Mouse (Mus musculus) liver, adult 2 months (tissue): ENCODE data around the gene Ralgapa2. TPM values are rescaled to one million over a fixed set of nuclear protein-coding genes. Genes with fewer than 3 reads are reported as not detected.

Experiments used
- DNase-seq: peaks from one replicate; pipeline ENCODE4 v3.0.0-alpha.2; 2011; ENCODE audit warnings: low read depth, low spot score; ENCODE audit errors: extremely low read depth
- H3K27ac ChIP-seq: fragments of 200-500 bp; replicated peaks from 2 replicates; pipeline ENCODE4 v1.5.1; 2012; ENCODE audit warnings: low read depth, mild to moderate bottlenecking, control low read depth, inconsistent platforms, low read length; ENCODE audit not compliant: insufficient read depth
- H3K27me3 ChIP-seq: fragments of 200-500 bp; 2 replicates; pipeline ENCODE4 v1.6.1; 2012; ENCODE audit warnings: mild to moderate bottlenecking, moderate library complexity, low read length, inconsistent platforms; ENCODE audit not compliant: control insufficient read depth, insufficient read depth
- H3K36me3 ChIP-seq: fragments of 200-500 bp; 2 replicates; pipeline ENCODE4 v1.6.1; 2012; ENCODE audit warnings: low read length, inconsistent platforms; ENCODE audit not compliant: control insufficient read depth, insufficient read depth
- H3K4me1 ChIP-seq: fragments of 200-500 bp; 2 replicates; pipeline ENCODE4 v1.6.1; 2011; ENCODE audit warnings: low read length; ENCODE audit not compliant: control insufficient read depth, insufficient read depth
- H3K4me3 ChIP-seq: fragments of 200-500 bp; 2 replicates; pipeline ENCODE4 v1.5.1; 2011; ENCODE audit warnings: low read depth, mild to moderate bottlenecking, control low read depth, low read length, moderate library complexity; ENCODE audit not compliant: insufficient read depth
- H3K79me2 ChIP-seq: fragments of 200-500 bp; 2 replicates; pipeline ENCODE4 v1.6.1; 2012; ENCODE audit warnings: inconsistent platforms, mild to moderate bottlenecking, low read length, moderate library complexity; ENCODE audit not compliant: control insufficient read depth, insufficient read depth
- H3K9ac ChIP-seq: fragments of 200-500 bp; 2 replicates; pipeline ENCODE4 v1.6.1; 2012; ENCODE audit warnings: low read depth, mild to moderate bottlenecking, control low read depth, inconsistent platforms, low read length
- CTCF ChIP-seq: fragments of 200-500 bp; IDR thresholded peaks from 2 replicates; pipeline ENCODE4 v1.5.1; 2011; ENCODE audit warnings: low read depth, low read length, control low read depth
- POLR2A ChIP-seq: fragments of 200-500 bp; IDR thresholded peaks from 2 replicates; pipeline ENCODE4 v1.6.1; 2011; ENCODE audit warnings: low read length, control low read depth; ENCODE audit not compliant: insufficient read depth; ENCODE audit errors: extremely low read depth
- WGBS: fragments of 180-500 bp; shearing (Covaris S2); methylation state at CpG from one replicate; pipeline ENCODE4 v1.1.7; 2018; 5-methylcytosine and 5-hydroxymethylcytosine counted together
- polyA plus RNA-seq: library from polyadenylated mRNA; depleted of rRNA; stranded (reverse); fragments of >200 nt; gene quantifications from 2 replicates; pipeline ENCODE4 v1.2.3, GENCODE M21; 2012
- total RNA-seq: library from RNA; depleted of rRNA; stranded (reverse); fragments of >200 nt; gene quantifications from 2 replicates; pipeline ENCODE4 v1.2.3, GENCODE M21; 2014

Ralgapa2 gene
- total and polyA plus RNA-seq, 2 experiments = 12.4 to 54.2 TPM

GRCm38 (mm10) chr2:146214715-146215114, 297.4 kb downstream of the Ralgapa2 start:
- Histone ChIP-seq H3K27ac (no peak overlapping the region), H3K9ac (no peak overlapping the region), H3K27me3 (peaks cover 25% of the 10 kb centered on the region), H3K4me1 (0 out of 2 replicates have a peak, but pooled peaks cover 2% of the 10 kb centered on the region), H3K36me3 (no peaks in the 10 kb centered on the region), H3K79me2 (no peaks in the 10 kb centered on the region), H3K4me3 (no peak overlapping the region)
- peak; percentile 66 for TF ChIP-seq CTCF
- TF ChIP-seq POLR2A = no peak
- DNase-seq = peak; percentile 35
- 8% methylated on average over 9 of the region's 9 CpGs for WGBS

GRCm38 (mm10) chr2:146210968-146211367, 301.2 kb downstream of the Ralgapa2 start:
- Histone ChIP-seq H3K4me3 (no peak overlapping the region), H3K27ac (no peak overlapping the region), H3K4me1 (no peaks in the 10 kb centered on the region), H3K27me3 (peaks cover 2% of the 10 kb centered on the region; the same call in 1 of the 2 replicates), H3K9ac (no peak overlapping the region), H3K79me2 (no peaks in the 10 kb centered on the region), H3K36me3 (no peaks in the 10 kb centered on the region)
- TF ChIP-seq CTCF = no peak
- TF ChIP-seq POLR2A = no peak
- DNase-seq = no peak
- 68% methylated on average over 4 of the region's 4 CpGs for WGBS

DNA sequence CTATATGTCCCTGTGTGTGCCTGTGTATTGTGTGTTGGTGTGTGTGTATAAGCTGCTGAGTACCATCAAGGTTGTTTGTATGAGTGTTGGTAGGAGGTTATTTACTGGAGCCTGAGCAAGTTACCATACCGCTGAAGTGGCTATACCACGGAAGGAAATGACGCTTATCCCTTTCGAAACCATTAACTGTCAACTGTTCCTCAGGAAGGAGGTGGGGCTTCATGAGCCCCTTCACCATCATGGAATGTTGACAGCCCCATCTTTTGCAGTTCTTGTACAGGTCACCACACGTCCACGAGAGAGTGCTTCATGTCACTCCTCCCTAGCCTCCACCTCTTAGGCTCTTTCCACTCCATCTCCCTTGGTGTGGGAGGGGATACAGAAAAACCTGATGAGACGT, 314.2 kb downstream of the Ralgapa2 start:
- H3K4me3 ChIP-seq = no peak overlapping the region
- no peak overlapping the region for H3K9ac ChIP-seq
- H3K79me2 ChIP-seq = no peaks in the 10 kb centered on the region
- no peaks in the 10 kb centered on the region for H3K27me3 ChIP-seq
- TF ChIP-seq POLR2A = no peak
- TF ChIP-seq CTCF = no peak
- no peak for DNase-seq
- H3K36me3 ChIP-seq = no peaks in the 10 kb centered on the region
- 66% methylated on average over 7 of the region's 7 CpGs for WGBS
- no peaks in the 10 kb centered on the region for H3K4me1 ChIP-seq
- H3K27ac ChIP-seq = no peak overlapping the region

- TF ChIP-seq CTCF (no peak), POLR2A (no peak)
- Histone ChIP-seq H3K27me3 (no peaks in the 10 kb centered on the region), H3K36me3 (no peaks in the 10 kb centered on the region), H3K79me2 (no peaks in the 10 kb centered on the region), H3K27ac (no peak overlapping the region), H3K4me3 (no peak overlapping the region), H3K9ac (no peak overlapping the region), H3K4me1 (no peaks in the 10 kb centered on the region)
- WGBS = 66% methylated on average over 11 of the region's 11 CpGs
- no peak for DNase-seq
Measured at GRCm38 (mm10) chr2:146196126-146196525, 316.0 kb downstream of the Ralgapa2 start.
